Mouse (Mus musculus) spleen, adult 2 months (tissue): ENCODE results near the gene Rtel1.

Source experiments
- CTCF ChIP-seq: fragments of 200-500 bp; IDR thresholded peaks from 2 replicates; pipeline ENCODE4 v1.5.1; 2011; ENCODE audit warnings: mild to moderate bottlenecking, inconsistent platforms; ENCODE audit not compliant: insufficient read depth, insufficient read length, insufficient replicate concordance; ENCODE audit errors: extremely low read depth
- POLR2A ChIP-seq: fragments of 200-500 bp; IDR thresholded peaks from 2 replicates; pipeline ENCODE4 v1.6.1; 2011; ENCODE audit warnings: low read depth, low read length, inconsistent platforms

GRCm38 (mm10) chr2:181377230-181377629, 57.7 kb downstream of the Rtel1 start:
- TF ChIP-seq POLR2A = no peak
- TF ChIP-seq CTCF = no peak
